Mouse (Mus musculus): ENCODE data around the gene Olfr1441.

GRCm38 (mm10) chr19:12435011-12435416 is 17.8 kb downstream of the Olfr1441 start:
- no peak for TF ChIP-seq POLR2A (IDR thresholded peaks at IDR 0.05; ENCODE audit: insufficient read depth, low read depth, low read length)
- TF ChIP-seq CTCF (IDR thresholded peaks at IDR 0.05): no peak

All from heart, adult 2 months (tissue).